Mouse (Mus musculus) E14TG2a.4 (cell line): ENCODE measurements around the gene Rnf19b.

Experiments
- CTCF ChIP-seq: conservative IDR thresholded peaks from 2 replicates; pipeline ENCODE4 v1.5.1; 2014; ENCODE audit warnings: low read length
- NANOG ChIP-seq: IDR thresholded peaks from 2 replicates; pipeline ENCODE4 v1.6.1; 2014; ENCODE audit warnings: borderline replicate concordance, low read length, mixed read lengths
- POU5F1 ChIP-seq: IDR thresholded peaks from 2 replicates; pipeline ENCODE4 v1.6.1; 2014; ENCODE audit warnings: low read length, borderline replicate concordance

DNA sequence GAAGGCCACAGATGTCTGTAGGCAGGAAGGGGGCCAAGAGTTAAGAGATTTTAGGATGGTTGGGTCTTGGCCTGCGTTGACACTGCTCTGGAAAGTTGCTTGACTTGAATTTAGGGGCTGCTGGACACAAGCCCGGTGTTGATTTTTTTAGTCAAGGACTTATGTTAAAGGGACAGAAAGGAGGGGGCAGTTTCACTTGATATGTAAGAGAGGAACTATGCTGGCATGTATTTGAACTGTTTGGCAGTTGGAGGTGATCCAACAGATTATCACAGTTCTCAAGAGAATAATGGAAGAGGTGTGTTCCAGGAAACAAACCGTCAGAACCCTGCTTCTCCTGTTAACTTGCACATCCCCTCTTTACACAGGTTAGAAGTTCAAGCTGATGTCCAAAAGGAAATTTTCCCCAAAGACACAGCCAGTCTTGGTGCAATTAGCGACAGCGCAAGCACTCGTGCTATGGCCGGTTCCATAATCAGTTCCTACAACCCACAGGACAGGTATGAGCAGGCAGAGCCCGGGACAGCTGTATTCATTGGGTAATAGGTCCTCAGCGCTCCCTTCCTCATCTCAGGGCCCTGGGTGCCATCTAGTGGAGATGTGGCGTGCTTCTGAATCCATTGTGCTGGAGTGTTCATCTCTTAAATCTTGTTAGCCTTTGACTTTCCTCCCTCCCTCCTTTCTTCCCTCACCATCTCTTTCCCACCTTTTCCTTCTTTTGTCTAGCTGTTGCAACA is 24.5 kb downstream of the Rnf19b start:
- TF ChIP-seq CTCF (peak; percentile 41), NANOG (peak; percentile 21; the same call in 1 of the 2 replicates), POU5F1 (no peak)
